Mouse (Mus musculus): ENCODE measurements at regions not wholly inside any gene's neighbourhood (a gene's known extent, or its start where the extent isn't known, plus 50 kb on each side); places are given as distances from the start of the nearest gene placed in this dataset.

- Histone ChIP-seq H3K27me3 (ENCODE audit: control insufficient read depth, insufficient read depth, low read length) (no peaks in the 10 kb centered on the region), H3K4me2 (replicated peaks; ENCODE audit: low read depth, low read length, severe bottlenecking) (no peak overlapping the region), H3K9me3 (ENCODE audit: control insufficient read depth, low read length) (no peaks in the 10 kb centered on the region), H3K9ac (ENCODE audit: low read depth, low read length, severe bottlenecking) (no peak overlapping the region), H3K36me3 (ENCODE audit: control insufficient read depth, insufficient read depth, low read length) (no peaks in the 10 kb centered on the region), H3K4me3 (replicated peaks; ENCODE audit: low read length) (no peak overlapping the region), H3K4me1 (ENCODE audit: control insufficient read depth, insufficient read depth, low read length) (no peaks in the 10 kb centered on the region), H3K27ac (replicated peaks; ENCODE audit: low read depth, low read length) (no peak overlapping the region)
- DNase-seq (ENCODE audit: low spot score) (no peak), ATAC-seq (ENCODE audit: low FRiP score, low read depth) (no peak)
- 68% methylated on average over 1 of the region's 1 CpGs for WGBS
- TF ChIP-seq POLR2A (IDR thresholded peaks at IDR 0.05; ENCODE audit: borderline replicate concordance, extremely low read depth, insufficient read depth, insufficient read length) = no peak
Observed at GRCm38 (mm10) chr12:43326714-43327334, 883.3 kb downstream of the Dnajb9 start.

GRCm38 (mm10) chr12:43310293-43310692 lies 899.8 kb downstream of the Dnajb9 start:
- no peak overlapping the region for H3K4me3 ChIP-seq (replicated peaks; ENCODE audit: low read length)
- H3K4me1 ChIP-seq (ENCODE audit: control insufficient read depth, insufficient read depth, low read length) = no peaks in the 10 kb centered on the region
- ATAC-seq (ENCODE audit: low FRiP score, low read depth) (peak; percentile 53; the same call in 1 of the 2 replicates), DNase-seq (ENCODE audit: low spot score) (no peak)
- TF ChIP-seq POLR2A (IDR thresholded peaks at IDR 0.05; ENCODE audit: borderline replicate concordance, extremely low read depth, insufficient read depth, insufficient read length) = no peak
- no peak overlapping the region for H3K9ac ChIP-seq (ENCODE audit: low read depth, low read length, severe bottlenecking)
- H3K27me3 ChIP-seq (ENCODE audit: control insufficient read depth, insufficient read depth, low read length) = no peaks in the 10 kb centered on the region
- no peaks in the 10 kb centered on the region for H3K36me3 ChIP-seq (ENCODE audit: control insufficient read depth, insufficient read depth, low read length)
- H3K9me3 ChIP-seq (ENCODE audit: control insufficient read depth, low read length) = no peaks in the 10 kb centered on the region
- H3K27ac ChIP-seq (replicated peaks; ENCODE audit: low read depth, low read length) = no peak overlapping the region
- H3K4me2 ChIP-seq (replicated peaks; ENCODE audit: low read depth, low read length, severe bottlenecking) = no peak overlapping the region
- WGBS = 84% methylated on average over 3 of the region's 3 CpGs

- Histone ChIP-seq H3K9me3 (ENCODE audit: control insufficient read depth, low read length) (no peaks in the 10 kb centered on the region), H3K36me3 (ENCODE audit: control insufficient read depth, insufficient read depth, low read length) (no peaks in the 10 kb centered on the region), H3K27ac (replicated peaks; ENCODE audit: low read depth, low read length) (no peak overlapping the region), H3K9ac (ENCODE audit: low read depth, low read length, severe bottlenecking) (no peak overlapping the region), H3K4me2 (replicated peaks; ENCODE audit: low read depth, low read length, severe bottlenecking) (no peak overlapping the region), H3K27me3 (ENCODE audit: control insufficient read depth, insufficient read depth, low read length) (no peaks in the 10 kb centered on the region), H3K4me3 (replicated peaks; ENCODE audit: low read length) (no peak overlapping the region), H3K4me1 (ENCODE audit: control insufficient read depth, insufficient read depth, low read length) (no peaks in the 10 kb centered on the region)
- DNase-seq (ENCODE audit: low spot score) (no peak), ATAC-seq (ENCODE audit: low FRiP score, low read depth) (no peak)
- 89% methylated on average over 1 of the region's 1 CpGs for WGBS
- TF ChIP-seq POLR2A (IDR thresholded peaks at IDR 0.05; ENCODE audit: borderline replicate concordance, extremely low read depth, insufficient read depth, insufficient read length) = no peak
Observed at GRCm38 (mm10) chr12:43306502-43307051, 903.5 kb downstream of the Dnajb9 start.

GRCm38 (mm10) chr12:43300504-43300903 lies 909.6 kb downstream of the Dnajb9 start:
- H3K9me3 ChIP-seq (ENCODE audit: control insufficient read depth, low read length) = no peaks in the 10 kb centered on the region
- no peaks in the 10 kb centered on the region for H3K27me3 ChIP-seq (ENCODE audit: control insufficient read depth, insufficient read depth, low read length)
- H3K27ac ChIP-seq (replicated peaks; ENCODE audit: low read depth, low read length) = no peak overlapping the region
- no peak overlapping the region for H3K4me2 ChIP-seq (replicated peaks; ENCODE audit: low read depth, low read length, severe bottlenecking)
- no peak for DNase-seq (ENCODE audit: low spot score)
- H3K9ac ChIP-seq (ENCODE audit: low read depth, low read length, severe bottlenecking) = no peak overlapping the region
- no peak for ATAC-seq (ENCODE audit: low FRiP score, low read depth)
- no peak overlapping the region for H3K4me3 ChIP-seq (replicated peaks; ENCODE audit: low read length)
- TF ChIP-seq POLR2A (IDR thresholded peaks at IDR 0.05; ENCODE audit: borderline replicate concordance, extremely low read depth, insufficient read depth, insufficient read length) = no peak
- no peaks in the 10 kb centered on the region for H3K4me1 ChIP-seq (ENCODE audit: control insufficient read depth, insufficient read depth, low read length)
- no peaks in the 10 kb centered on the region for H3K36me3 ChIP-seq (ENCODE audit: control insufficient read depth, insufficient read depth, low read length)

GRCm38 (mm10) chr12:43280442-43280841 lies 929.7 kb downstream of the Dnajb9 start:
- TF ChIP-seq POLR2A (IDR thresholded peaks at IDR 0.05; ENCODE audit: borderline replicate concordance, extremely low read depth, insufficient read depth, insufficient read length) = no peak
- no peak for DNase-seq (ENCODE audit: low spot score)
- H3K4me3 ChIP-seq (replicated peaks; ENCODE audit: low read length) = no peak overlapping the region
- H3K9me3 ChIP-seq (ENCODE audit: control insufficient read depth, low read length) = no peaks in the 10 kb centered on the region
- WGBS = 48% methylated on average over 4 of the region's 4 CpGs
- H3K9ac ChIP-seq (ENCODE audit: low read depth, low read length, severe bottlenecking) = no peak overlapping the region
- no peak overlapping the region for H3K4me2 ChIP-seq (replicated peaks; ENCODE audit: low read depth, low read length, severe bottlenecking)
- no peaks in the 10 kb centered on the region for H3K36me3 ChIP-seq (ENCODE audit: control insufficient read depth, insufficient read depth, low read length)
- H3K4me1 ChIP-seq (ENCODE audit: control insufficient read depth, insufficient read depth, low read length) = no peaks in the 10 kb centered on the region
- no peaks in the 10 kb centered on the region for H3K27me3 ChIP-seq (ENCODE audit: control insufficient read depth, insufficient read depth, low read length)
- no peak for ATAC-seq (ENCODE audit: low FRiP score, low read depth)
- no peak overlapping the region for H3K27ac ChIP-seq (replicated peaks; ENCODE audit: low read depth, low read length)

All from limb, embryonic 14.5 days (tissue).